Mouse (Mus musculus) intestine, embryonic 16.5 days (tissue): ENCODE data around the gene CK137956. TPM values are rescaled to one million over a fixed set of nuclear protein-coding genes. Genes with fewer than 3 reads are reported as not detected.

ENCODE experiments used
- ATAC-seq: fragments of 200-750 bp; cut with Nextera tagmentation; 2 replicates; pipeline ENCODE4 v1.8.0; 2017; ENCODE audit warnings: moderate TSS enrichment, moderate library complexity
- H3K27ac ChIP-seq: fragments of 300-500 bp; sonication (generic); 2 replicates; pipeline ENCODE4 v1.5.1; 2014; ENCODE audit warnings: mild to moderate bottlenecking, low read length
- H3K27me3 ChIP-seq: fragments of 300-500 bp; sonication (generic); replicated peaks from 2 replicates; pipeline ENCODE4 v1.6.1; 2014; ENCODE audit warnings: low read length, control low read depth, mixed read lengths; ENCODE audit not compliant: control insufficient read depth, insufficient read depth
- H3K36me3 ChIP-seq: fragments of 300-500 bp; sonication (generic); 2 replicates; pipeline ENCODE4 v1.6.1; 2014; ENCODE audit warnings: low read length, control low read depth; ENCODE audit not compliant: control insufficient read depth, insufficient read depth
- H3K4me1 ChIP-seq: fragments of 300-500 bp; sonication (generic); 2 replicates; pipeline ENCODE4 v1.6.1; 2014; ENCODE audit warnings: low read length, control low read depth, mixed read lengths; ENCODE audit not compliant: control insufficient read depth, insufficient read depth
- H3K4me2 ChIP-seq: fragments of 300-500 bp; sonication (generic); 2 replicates; pipeline ENCODE4 v1.6.1; 2014; ENCODE audit warnings: low read depth, low read length, control low read depth
- H3K4me3 ChIP-seq: fragments of 300-500 bp; sonication (generic); 2 replicates; pipeline ENCODE4 v1.5.1; 2014; ENCODE audit warnings: mild to moderate bottlenecking, low read length
- H3K9ac ChIP-seq: fragments of 300-500 bp; sonication (generic); 2 replicates; pipeline ENCODE4 v1.6.1; 2014; ENCODE audit warnings: low read depth, low read length
- H3K9me3 ChIP-seq: fragments of 300-500 bp; sonication (generic); 2 replicates; pipeline ENCODE4 v1.6.1; 2016; ENCODE audit warnings: low read length, control low read depth; ENCODE audit not compliant: control insufficient read depth
- WGBS: fragments of 180-500 bp; shearing (Covaris S2); extraction: QIAGEN DNeasy Blood & Tissue Kit; methylation state at CpG from one replicate; pipeline ENCODE4 v1.1.7; 2014; 5-methylcytosine and 5-hydroxymethylcytosine counted together
- polyA plus RNA-seq: library from polyadenylated mRNA; unstranded; fragments of >200 nt; fragmentation: Nextera tagmentation; extraction: Ambion mirVana; gene quantifications from 2 replicates; pipeline ENCODE4 v1.2.1, GENCODE M21; 2015

Gene CK137956
- not detected in 2 replicates for polyA plus RNA-seq

- H3K9me3 ChIP-seq = peaks cover 3% of the 10 kb centered on the region; the same call in 1 of the 2 replicates
- H3K27ac ChIP-seq = no peak within 1 kb of the TSS
- no peak within 1 kb of the TSS for H3K4me2 ChIP-seq
- no peak within 1 kb of the TSS for H3K9ac ChIP-seq
- 3% methylated on average over 39 of the region's 39 CpGs for WGBS
- peaks cover 41% of the 10 kb centered on the region for H3K27me3 ChIP-seq
- no peak within 1 kb of the TSS for H3K4me3 ChIP-seq
- H3K36me3 ChIP-seq = no peaks in the 10 kb centered on the region
- no peak for ATAC-seq
- no peaks in the 10 kb centered on the region for H3K4me1 ChIP-seq
Measured at GRCm38 (mm10) chr4:127970901-127971868, at the start of gene CK137956. Gene CK137956, minus strand, starts transcription at chr4:127970951.

GRCm38 (mm10) chr4:128019465-128019864, 48.7 kb upstream of the CK137956 start:
- H3K27ac ChIP-seq = no peak overlapping the region
- no peak for ATAC-seq
- no peaks in the 10 kb centered on the region for H3K36me3 ChIP-seq
- H3K4me1 ChIP-seq = no peaks in the 10 kb centered on the region
- H3K9me3 ChIP-seq = no peaks in the 10 kb centered on the region
- H3K4me3 ChIP-seq = no peak overlapping the region
- no peak overlapping the region for H3K4me2 ChIP-seq
- H3K27me3 ChIP-seq = no peaks in the 10 kb centered on the region
- 71% methylated on average over 2 of the region's 2 CpGs for WGBS
- H3K9ac ChIP-seq = no peak overlapping the region

GRCm38 (mm10) chr4:128004797-128005452, 34.2 kb upstream of the CK137956 start:
- H3K4me1 ChIP-seq = no peaks in the 10 kb centered on the region
- no peaks in the 10 kb centered on the region for H3K27me3 ChIP-seq
- H3K36me3 ChIP-seq = no peaks in the 10 kb centered on the region
- ATAC-seq = no peak
- no peak overlapping the region for H3K9ac ChIP-seq
- no peak overlapping the region for H3K4me2 ChIP-seq
- 67% methylated on average over 3 of the region's 3 CpGs for WGBS
- H3K9me3 ChIP-seq = no peaks in the 10 kb centered on the region
- H3K4me3 ChIP-seq = no peak overlapping the region
- H3K27ac ChIP-seq = no peak overlapping the region

GRCm38 (mm10) chr4:128002638-128003101, 31.9 kb upstream of the CK137956 start:
- Histone ChIP-seq H3K4me2 (no peak overlapping the region), H3K27ac (no peak overlapping the region), H3K9me3 (no peaks in the 10 kb centered on the region), H3K27me3 (no peaks in the 10 kb centered on the region), H3K36me3 (no peaks in the 10 kb centered on the region), H3K9ac (no peak overlapping the region), H3K4me3 (no peak overlapping the region), H3K4me1 (no peaks in the 10 kb centered on the region)
- ATAC-seq = no peak
- 59% methylated on average over 4 of the region's 4 CpGs for WGBS

GRCm38 (mm10) chr4:127999281-127999680, 28.5 kb upstream of the CK137956 start:
- Histone ChIP-seq H3K27me3 (no peaks in the 10 kb centered on the region), H3K4me1 (no peaks in the 10 kb centered on the region), H3K9ac (no peak overlapping the region), H3K4me2 (no peak overlapping the region), H3K36me3 (no peaks in the 10 kb centered on the region), H3K4me3 (no peak overlapping the region), H3K9me3 (no peaks in the 10 kb centered on the region), H3K27ac (no peak overlapping the region)
- no peak for ATAC-seq
- WGBS = 80% methylated on average over 3 of the region's 3 CpGs

GRCm38 (mm10) chr4:127989347-127989995, 18.7 kb upstream of the CK137956 start:
- Histone ChIP-seq H3K4me1 (no peaks in the 10 kb centered on the region), H3K27me3 (peaks cover 59% of the 10 kb centered on the region), H3K4me3 (no peak overlapping the region), H3K4me2 (no peak overlapping the region), H3K36me3 (no peaks in the 10 kb centered on the region), H3K9me3 (no peaks in the 10 kb centered on the region), H3K9ac (no peak overlapping the region), H3K27ac (no peak overlapping the region)
- ATAC-seq = no peak
- WGBS = 13% methylated on average over 18 of the region's 18 CpGs

- 1% methylated on average over 39 of the region's 39 CpGs for WGBS
- Histone ChIP-seq H3K27me3 (peaks cover 61% of the 10 kb centered on the region), H3K4me1 (no peaks in the 10 kb centered on the region), H3K36me3 (no peaks in the 10 kb centered on the region), H3K4me3 (peak overlapping the region; percentile 42), H3K4me2 (no peak overlapping the region), H3K27ac (no peak overlapping the region), H3K9me3 (no peaks in the 10 kb centered on the region), H3K9ac (no peak overlapping the region)
- no peak for ATAC-seq
Measured at GRCm38 (mm10) chr4:127988526-127989180, 17.9 kb upstream of the CK137956 start.

GRCm38 (mm10) chr4:127987784-127988455, 17.2 kb upstream of the CK137956 start, which contains the start of gene Csmd2:
Gene Csmd2, plus strand, starts transcription at chr4:127987857.
- 0 out of 2 replicates have a peak within 1 kb of the TSS, but pooled peaks have one; percentile 37 for H3K9ac ChIP-seq
- no peaks in the 10 kb centered on the region for H3K9me3 ChIP-seq
- H3K4me1 ChIP-seq = no peaks in the 10 kb centered on the region
- H3K36me3 ChIP-seq = no peaks in the 10 kb centered on the region
- peak within 1 kb of the TSS; percentile 42 for H3K4me3 ChIP-seq
- peak within 1 kb of the TSS; percentile 62 for H3K4me2 ChIP-seq
- peaks cover 61% of the 10 kb centered on the region for H3K27me3 ChIP-seq
- no peak for ATAC-seq
- 1% methylated on average over 58 of the region's 65 CpGs for WGBS
- H3K27ac ChIP-seq = no peak within 1 kb of the TSS
